Mouse (Mus musculus) hindbrain, embryonic 15.5 days (tissue): Measurements from ENCODE around the gene Map3k5. TPM values are rescaled to one million over a fixed set of nuclear protein-coding genes. Genes with fewer than 3 reads are reported as not detected.
"Not testable (repeated sequence)": the region's sequence is repeated elsewhere in the genome, so short reads cannot be mapped to it uniquely, and the experiment has no call there.

Experiments used
- ATAC-seq: fragments of 200-750 bp; cut with Nextera tagmentation; 2 replicates; pipeline ENCODE4 v1.8.0; 2017; ENCODE audit warnings: low read depth, moderate number of reproducible peaks, moderate TSS enrichment; ENCODE audit not compliant: low FRiP score
- H3K27ac ChIP-seq: fragments of 300-500 bp; sonication (generic); replicated peaks from 2 replicates; pipeline ENCODE4 v1.5.1; 2015; ENCODE audit warnings: mild to moderate bottlenecking, inconsistent platforms
- H3K27me3 ChIP-seq: fragments of 300-500 bp; sonication (generic); 2 replicates; pipeline ENCODE4 v1.6.1; 2015; ENCODE audit warnings: control low read depth, inconsistent platforms
- H3K36me3 ChIP-seq: fragments of 300-500 bp; sonication (generic); 2 replicates; pipeline ENCODE4 v1.6.1; 2015; ENCODE audit warnings: control low read depth, inconsistent platforms
- H3K4me1 ChIP-seq: fragments of 300-500 bp; sonication (generic); replicated peaks from 2 replicates; pipeline ENCODE4 v1.6.1; 2015; ENCODE audit warnings: control low read depth, inconsistent platforms
- H3K4me2 ChIP-seq: fragments of 300-500 bp; sonication (generic); 2 replicates; pipeline ENCODE4 v1.6.1; 2015; ENCODE audit warnings: moderate library complexity, mild to moderate bottlenecking, inconsistent platforms
- H3K4me3 ChIP-seq: fragments of 300-500 bp; sonication (generic); 2 replicates; pipeline ENCODE4 v1.5.1; 2015; ENCODE audit warnings: mild to moderate bottlenecking, inconsistent platforms
- H3K9ac ChIP-seq: fragments of 300-500 bp; sonication (generic); 2 replicates; pipeline ENCODE4 v1.6.1; 2015; ENCODE audit warnings: inconsistent platforms
- H3K9me3 ChIP-seq: fragments of 300-500 bp; sonication (generic); 2 replicates; pipeline ENCODE4 v1.6.1; 2016; ENCODE audit warnings: control low read depth, inconsistent platforms
- WGBS: fragments of 180-500 bp; shearing (Covaris S2); methylation state at CpG from one replicate; pipeline ENCODE4 v1.1.7; 2015; 5-methylcytosine and 5-hydroxymethylcytosine counted together
- polyA plus RNA-seq: library from polyadenylated mRNA; unstranded; fragments of >200 nt; fragmentation: Nextera tagmentation; extraction: Ambion mirVana; gene quantifications from 2 replicates; pipeline ENCODE4 v1.2.1, GENCODE M21; 2015

Map3k5 gene
- polyA plus RNA-seq, 1 experiment from 2014 or later = 1.2 TPM

DNA sequence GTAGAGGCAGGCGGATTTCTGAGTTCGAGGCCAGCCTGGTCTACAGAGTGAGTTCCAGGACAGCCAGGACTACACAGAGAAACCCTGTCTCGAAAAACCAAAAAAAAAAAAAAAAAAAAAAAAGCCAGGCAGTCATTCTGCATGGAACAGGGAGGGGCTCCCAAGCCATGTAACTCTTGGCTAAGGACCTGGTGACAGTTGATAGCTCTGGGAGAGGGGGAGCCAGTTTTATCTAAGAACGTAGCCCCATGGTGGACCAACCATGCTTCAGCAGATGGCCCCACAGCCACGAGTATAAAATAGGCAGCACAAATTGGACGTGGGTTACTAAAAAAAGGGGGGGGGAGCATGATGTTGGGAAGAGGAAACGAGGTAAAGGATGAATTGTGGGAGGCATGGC lies 37.2 kb downstream of the Map3k5 start:
- not testable (repeated sequence) for H3K27ac ChIP-seq, H3K9me3 ChIP-seq, H3K4me2 ChIP-seq, H3K4me1 ChIP-seq, ATAC-seq, H3K9ac ChIP-seq, H3K36me3 ChIP-seq, H3K4me3 ChIP-seq, H3K27me3 ChIP-seq
- 87% methylated on average over 6 of the region's 7 CpGs for WGBS

DNA sequence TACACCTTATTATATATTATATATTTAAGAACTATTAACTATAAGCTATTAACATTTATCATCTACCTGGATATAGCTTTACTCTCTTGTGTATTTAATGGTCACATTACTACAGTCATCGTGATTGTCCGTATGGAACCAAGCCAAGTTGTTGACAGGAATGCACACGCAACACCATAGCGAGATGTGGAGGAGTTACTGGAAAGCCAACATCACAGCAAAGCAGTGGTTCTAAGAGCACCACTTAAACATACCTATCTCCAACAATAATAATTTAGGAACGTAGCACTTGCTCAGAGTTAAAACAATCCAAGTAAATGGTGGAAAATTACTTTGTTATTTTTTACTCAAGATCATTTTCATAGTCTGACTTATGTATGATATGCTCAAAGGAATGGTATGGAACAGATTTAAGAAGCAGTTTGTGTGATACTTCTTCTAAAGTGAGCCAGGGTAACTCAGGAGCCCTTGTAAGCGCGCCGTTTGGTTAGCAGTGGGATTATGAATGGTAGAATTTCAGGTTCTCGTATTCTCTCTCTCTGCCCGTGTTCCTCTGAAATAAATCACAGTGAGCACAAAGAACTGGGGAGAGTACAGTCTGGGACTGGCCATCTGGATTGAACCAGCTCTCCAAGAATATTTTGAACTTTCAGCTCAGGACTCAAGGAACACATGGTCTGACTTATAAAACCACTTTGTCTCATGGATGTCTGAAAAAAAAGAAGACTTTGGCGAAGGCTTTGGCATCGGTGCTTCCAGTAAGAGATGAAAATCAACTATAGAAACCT lies 39.2 kb downstream of the Map3k5 start:
- Histone ChIP-seq H3K27me3 (no peaks in the 10 kb centered on the region), H3K9me3 (no peaks in the 10 kb centered on the region), H3K27ac (no peak overlapping the region), H3K4me1 (no peaks in the 10 kb centered on the region), H3K9ac (no peak overlapping the region), H3K4me2 (no peak overlapping the region), H3K4me3 (no peak overlapping the region), H3K36me3 (no peaks in the 10 kb centered on the region)
- no peak for ATAC-seq
- 92% methylated on average over 12 of the region's 12 CpGs for WGBS

DNA sequence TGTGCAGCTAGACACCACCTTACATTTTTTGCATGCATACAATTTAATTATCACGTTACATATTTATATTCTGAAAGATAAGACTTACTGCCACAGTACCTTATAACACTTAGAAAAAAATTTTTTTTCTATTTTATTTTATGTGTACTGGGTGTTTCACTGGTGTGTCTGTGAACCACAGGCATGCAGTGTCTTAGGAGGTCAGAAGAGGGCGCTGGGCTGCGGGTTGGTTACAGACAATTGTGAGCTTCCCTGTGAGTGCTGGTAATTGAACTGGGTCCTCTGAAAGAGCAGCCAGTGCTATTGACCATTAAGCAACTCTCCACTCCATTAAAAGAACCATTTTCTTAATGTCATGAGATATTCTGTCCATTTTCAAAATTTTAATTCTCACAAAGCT lies 43.3 kb downstream of the Map3k5 start:
- Histone ChIP-seq H3K36me3 (no peaks in the 10 kb centered on the region), H3K27ac (no peak overlapping the region), H3K4me2 (no peak overlapping the region), H3K4me3 (no peak overlapping the region), H3K9ac (no peak overlapping the region), H3K4me1 (no peaks in the 10 kb centered on the region), H3K27me3 (no peaks in the 10 kb centered on the region), H3K9me3 (no peaks in the 10 kb centered on the region)
- WGBS = 82% methylated on average over 3 of the region's 3 CpGs
- no peak for ATAC-seq

DNA sequence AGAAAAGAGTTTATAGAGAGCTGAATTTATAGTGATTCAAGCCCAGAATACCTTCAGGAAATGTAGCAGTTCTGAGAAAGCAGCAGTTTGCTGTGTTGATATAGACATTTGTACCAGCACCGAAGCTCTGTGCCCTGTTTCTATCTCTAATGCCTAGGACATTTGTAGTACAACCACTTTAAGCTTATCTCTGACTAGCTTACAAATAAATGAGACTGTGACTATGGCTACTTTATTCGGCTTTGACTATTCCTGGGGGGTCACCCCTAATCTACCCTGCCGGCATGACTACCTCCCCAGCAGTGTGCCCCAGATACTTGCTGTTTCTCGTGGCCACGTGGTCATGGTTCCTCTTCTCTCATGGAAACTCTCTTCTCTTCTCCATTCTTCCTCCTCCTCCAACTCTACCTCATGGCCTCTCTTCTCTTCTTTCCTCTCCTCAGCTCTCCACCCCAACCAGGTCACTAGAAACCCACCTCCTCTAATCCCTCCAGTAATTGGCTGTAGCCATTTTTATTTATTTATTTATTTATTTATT lies 44.5 kb downstream of the Map3k5 start:
- no peak for ATAC-seq
- no peak overlapping the region for H3K27ac ChIP-seq
- H3K36me3 ChIP-seq = no peaks in the 10 kb centered on the region
- no peaks in the 10 kb centered on the region for H3K27me3 ChIP-seq
- H3K4me3 ChIP-seq = no peak overlapping the region
- H3K9ac ChIP-seq = no peak overlapping the region
- 89% methylated on average over 5 of the region's 5 CpGs for WGBS
- H3K4me1 ChIP-seq = no peaks in the 10 kb centered on the region
- H3K9me3 ChIP-seq = no peaks in the 10 kb centered on the region
- H3K4me2 ChIP-seq = no peak overlapping the region

DNA sequence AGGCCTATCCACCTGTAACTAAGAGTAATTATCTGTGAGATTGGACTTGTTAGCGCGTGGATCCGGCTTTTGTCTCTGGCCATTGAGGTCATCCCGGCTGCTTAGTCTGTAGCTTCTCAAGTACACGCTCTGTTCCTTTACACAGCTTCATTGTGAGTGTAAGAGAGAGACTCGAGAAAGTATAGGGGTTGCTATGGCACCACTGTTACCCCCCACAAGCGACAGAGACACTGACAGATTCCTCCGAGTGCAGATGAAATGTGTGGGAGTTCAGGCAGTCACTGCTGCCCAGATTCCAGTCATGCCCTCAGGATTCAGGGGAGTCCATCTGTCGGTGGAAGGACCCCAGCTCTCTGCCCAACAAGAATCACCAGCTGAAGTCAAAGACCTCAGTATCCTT lies 53.5 kb downstream of the Map3k5 start:
- no peak for ATAC-seq
- Histone ChIP-seq H3K36me3 (no peaks in the 10 kb centered on the region), H3K4me2 (no peak overlapping the region), H3K9me3 (no peaks in the 10 kb centered on the region), H3K27ac (no peak overlapping the region), H3K4me1 (no peaks in the 10 kb centered on the region), H3K27me3 (no peaks in the 10 kb centered on the region), H3K4me3 (no peak overlapping the region), H3K9ac (no peak overlapping the region)
- WGBS = 49% methylated on average over 9 of the region's 9 CpGs

DNA sequence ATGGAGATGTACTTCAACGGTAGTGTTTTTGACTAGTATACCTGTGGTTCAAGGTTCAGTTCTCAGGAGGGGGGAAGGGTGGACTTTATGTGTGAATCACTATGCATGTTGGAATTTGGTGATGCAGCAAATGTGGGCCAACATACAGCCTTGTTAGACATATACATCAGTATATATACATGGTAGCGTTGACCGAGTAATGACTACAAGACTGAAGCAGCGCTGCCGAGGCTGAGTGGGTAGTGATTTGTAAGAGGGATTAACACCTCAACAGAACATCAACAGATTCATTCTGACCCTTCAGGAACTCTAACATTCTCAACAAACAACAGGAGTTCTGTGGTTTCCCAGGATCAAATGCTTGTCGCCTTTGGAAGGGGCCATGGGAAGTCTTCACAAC lies 55.7 kb downstream of the Map3k5 start:
- H3K36me3 ChIP-seq = no peaks in the 10 kb centered on the region
- H3K4me3 ChIP-seq = no peak overlapping the region
- no peak overlapping the region for H3K9ac ChIP-seq
- H3K27me3 ChIP-seq = no peaks in the 10 kb centered on the region
- 95% methylated on average over 6 of the region's 6 CpGs for WGBS
- no peak overlapping the region for H3K27ac ChIP-seq
- H3K9me3 ChIP-seq = no peaks in the 10 kb centered on the region
- no peak for ATAC-seq
- H3K4me1 ChIP-seq = no peaks in the 10 kb centered on the region
- H3K4me2 ChIP-seq = no peak overlapping the region

DNA sequence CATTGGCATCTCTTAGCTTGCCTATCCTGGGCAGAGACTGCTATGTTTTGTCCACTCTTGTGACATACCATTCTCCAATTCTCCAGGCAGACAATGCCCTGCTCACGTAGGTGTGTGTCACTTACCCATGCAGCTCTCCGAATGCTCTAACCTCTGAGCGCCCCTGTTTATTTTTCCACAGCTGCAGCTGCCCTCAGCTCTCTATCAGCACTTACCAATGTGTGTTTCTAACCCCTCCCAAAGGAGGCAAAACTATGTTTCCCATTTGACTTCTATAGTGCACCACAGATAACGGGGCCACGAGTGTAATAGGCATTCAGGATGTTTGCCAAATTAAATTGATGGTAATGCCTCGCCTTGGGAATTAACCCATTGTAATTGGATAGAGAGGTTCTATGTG lies 56.4 kb downstream of the Map3k5 start:
- WGBS = 65% methylated on average over 6 of the region's 6 CpGs
- Histone ChIP-seq H3K27ac (no peak overlapping the region), H3K36me3 (no peaks in the 10 kb centered on the region), H3K4me3 (no peak overlapping the region), H3K27me3 (no peaks in the 10 kb centered on the region), H3K9me3 (no peaks in the 10 kb centered on the region), H3K9ac (no peak overlapping the region), H3K4me1 (no peaks in the 10 kb centered on the region), H3K4me2 (no peak overlapping the region)
- no peak for ATAC-seq

DNA sequence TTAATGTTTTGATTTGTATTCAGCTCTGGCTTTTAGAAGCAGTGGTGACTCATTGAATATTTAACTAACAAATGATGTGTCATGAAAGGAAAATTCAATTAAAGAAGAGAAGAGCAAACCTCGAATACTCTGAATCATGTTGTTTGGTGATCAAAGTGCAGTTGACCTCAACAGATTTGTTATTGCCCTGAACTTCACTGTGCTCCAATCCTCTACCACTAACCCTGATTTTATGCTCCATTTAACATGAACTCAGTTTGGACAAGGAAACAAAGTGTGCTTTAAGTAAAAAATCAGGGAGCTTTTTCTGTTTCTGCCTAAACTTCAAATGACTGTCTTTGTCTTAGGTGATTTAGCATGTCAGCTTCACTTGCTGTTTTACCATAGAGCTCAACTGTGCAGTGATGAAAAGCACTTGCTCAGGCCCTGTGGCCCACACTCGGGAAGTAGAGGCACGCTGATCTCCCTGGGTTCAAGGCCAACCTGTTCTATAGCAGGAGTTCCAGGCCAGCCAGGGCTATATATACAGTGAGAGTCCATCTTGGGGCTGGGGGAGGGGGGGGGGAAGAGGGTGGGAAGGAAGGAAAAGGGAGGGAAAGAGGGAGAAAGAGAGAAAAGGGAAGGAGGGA lies 57.1 kb downstream of the Map3k5 start:
- ATAC-seq = no peak
- H3K4me2 ChIP-seq = no peak overlapping the region
- H3K27me3 ChIP-seq = no peaks in the 10 kb centered on the region
- H3K4me1 ChIP-seq = no peaks in the 10 kb centered on the region
- 31% methylated on average over 3 of the region's 3 CpGs for WGBS
- no peak overlapping the region for H3K9ac ChIP-seq
- H3K9me3 ChIP-seq = no peaks in the 10 kb centered on the region
- H3K36me3 ChIP-seq = no peaks in the 10 kb centered on the region
- no peak overlapping the region for H3K27ac ChIP-seq
- no peak overlapping the region for H3K4me3 ChIP-seq

DNA sequence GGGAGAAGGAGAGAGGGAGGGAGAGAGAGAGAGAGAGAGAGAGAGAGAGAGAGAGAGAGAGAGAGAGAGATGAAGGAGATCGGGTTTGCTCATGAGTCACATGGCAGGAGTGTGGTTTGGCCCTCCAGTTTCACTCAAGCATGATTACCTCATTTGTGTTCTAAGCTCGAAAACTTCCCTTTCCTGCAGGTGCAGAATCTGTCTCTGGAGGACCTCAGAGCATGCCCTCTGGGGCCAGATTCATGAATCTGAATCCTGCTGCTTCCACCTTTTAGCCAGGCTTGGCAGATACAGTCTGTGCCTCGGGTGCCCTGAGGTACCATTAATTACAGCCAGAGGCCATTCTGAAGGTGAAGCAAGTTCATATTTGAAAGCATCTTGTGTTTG lies 57.6 kb downstream of the Map3k5 start:
- no peak overlapping the region for H3K9ac ChIP-seq
- H3K4me1 ChIP-seq = no peaks in the 10 kb centered on the region
- H3K9me3 ChIP-seq = no peaks in the 10 kb centered on the region
- H3K4me3 ChIP-seq = no peak overlapping the region
- 48% methylated on average over 3 of the region's 3 CpGs for WGBS
- no peak overlapping the region for H3K4me2 ChIP-seq
- ATAC-seq = no peak
- no peaks in the 10 kb centered on the region for H3K27me3 ChIP-seq
- H3K36me3 ChIP-seq = no peaks in the 10 kb centered on the region
- H3K27ac ChIP-seq = no peak overlapping the region

DNA sequence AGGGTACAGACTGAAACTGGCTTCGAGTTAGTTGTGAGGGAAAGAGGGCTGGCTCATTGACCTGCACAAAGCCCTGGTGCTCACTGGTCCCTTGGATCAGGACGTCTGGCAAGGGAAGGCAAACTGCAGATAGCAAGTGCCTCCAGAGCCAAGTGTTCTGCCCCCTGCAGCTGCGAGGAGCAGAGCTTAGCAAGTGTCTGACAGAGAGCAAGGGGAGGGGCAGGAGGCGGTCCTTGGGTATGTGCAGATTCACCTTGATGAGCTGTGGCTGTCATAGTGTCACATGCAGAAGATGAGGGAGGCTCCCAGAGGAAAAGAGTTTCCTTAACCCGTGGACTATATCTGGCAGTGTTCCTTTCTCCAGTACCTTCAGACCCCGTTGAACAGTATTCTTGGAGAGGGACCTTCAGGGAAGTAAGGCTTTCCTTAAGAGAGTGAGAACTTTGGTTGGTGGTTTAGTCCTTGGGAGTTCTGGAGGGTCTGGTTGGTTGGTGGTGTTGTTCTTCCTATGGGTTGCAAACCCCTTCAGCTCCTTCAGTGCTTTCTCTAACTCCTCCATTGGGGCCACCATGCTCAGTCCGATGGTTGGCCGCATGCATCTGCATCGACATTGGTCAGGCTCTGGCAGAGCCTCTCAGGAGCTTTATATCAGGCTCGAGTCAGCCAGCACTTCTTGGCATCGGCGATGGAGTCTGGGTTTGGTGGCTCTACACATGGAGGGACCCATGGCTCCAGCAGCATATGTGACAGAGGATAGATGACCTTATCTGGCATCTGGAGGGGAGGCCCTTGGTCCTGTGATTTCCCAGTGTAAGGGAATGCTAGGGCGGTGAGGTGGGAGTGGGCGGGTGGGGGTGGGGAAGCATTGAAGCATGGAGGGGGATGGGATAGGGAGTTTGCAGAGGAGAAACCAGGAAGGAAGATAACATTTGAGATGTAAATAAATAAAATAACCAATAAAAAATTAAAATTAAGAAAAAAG lies 60.5 kb downstream of the Map3k5 start:
- Histone ChIP-seq H3K4me3 (no peak overlapping the region), H3K4me1 (no peaks in the 10 kb centered on the region), H3K27ac (no peak overlapping the region), H3K9ac (no peak overlapping the region), H3K9me3 (no peaks in the 10 kb centered on the region), H3K27me3 (no peaks in the 10 kb centered on the region), H3K36me3 (no peaks in the 10 kb centered on the region), H3K4me2 (no peak overlapping the region)
- WGBS = 72% methylated on average over 14 of the region's 14 CpGs
- no peak for ATAC-seq

DNA sequence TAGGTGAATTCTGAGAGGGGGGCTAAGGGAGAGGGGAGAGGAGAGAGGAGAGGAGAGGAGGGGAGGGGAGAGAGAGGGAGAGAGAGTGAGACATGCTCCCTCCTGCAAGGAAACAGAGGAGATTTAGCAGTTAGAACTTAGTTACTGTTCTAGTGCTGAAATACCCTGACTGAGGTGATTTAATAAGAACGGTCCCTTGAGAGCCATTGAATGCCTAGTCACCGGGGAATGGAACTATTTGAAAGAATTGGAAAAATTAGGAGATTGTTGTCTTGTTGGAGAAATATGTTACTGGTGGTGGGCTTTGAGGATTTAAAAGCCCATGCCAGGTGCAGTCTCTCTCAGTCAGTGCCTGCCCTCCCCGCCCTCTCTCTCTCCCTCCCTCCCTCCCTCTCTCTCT lies 61.9 kb downstream of the Map3k5 start:
- H3K27me3 ChIP-seq = no peaks in the 10 kb centered on the region
- WGBS = 84% methylated on average over 3 of the region's 3 CpGs
- H3K4me2 ChIP-seq = no peak overlapping the region

More for the DNA sequence above, 61.9 kb downstream of the Map3k5 start:
- H3K9ac ChIP-seq = no peak overlapping the region
- no peaks in the 10 kb centered on the region for H3K36me3 ChIP-seq
- no peaks in the 10 kb centered on the region for H3K9me3 ChIP-seq
- H3K27ac ChIP-seq = no peak overlapping the region
- H3K4me3 ChIP-seq = no peak overlapping the region
- no peak for ATAC-seq
- H3K4me1 ChIP-seq = no peaks in the 10 kb centered on the region
